Comparison of ENCODE assay signal across 8 mouse cellular contexts in the genomic region with DNA sequence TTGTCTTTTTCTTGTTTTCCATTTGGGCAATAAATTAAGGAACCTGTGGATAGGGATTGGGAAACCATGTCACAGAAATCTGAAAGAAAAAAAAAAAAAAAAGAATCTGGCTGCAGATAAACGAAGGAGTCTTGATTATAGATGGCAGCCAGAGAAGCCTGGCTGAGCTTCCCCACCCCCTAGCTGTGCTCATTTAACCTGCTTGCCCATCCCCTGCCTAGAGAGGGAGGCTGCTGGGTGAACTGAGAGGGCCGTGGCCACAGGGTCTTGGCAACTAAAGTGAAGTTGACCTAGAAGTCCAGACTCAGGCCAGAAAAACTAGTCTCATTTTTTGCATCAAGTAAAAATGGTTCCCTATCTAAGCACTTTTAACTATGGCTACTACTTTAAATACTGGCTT. TPM values are rescaled to one million over a fixed set of nuclear protein-coding genes. Genes with fewer than 3 reads are reported as not detected.
A peak's percentile ranks its signal among the peaks of the same experiment; 100 is the strongest.
DNase-seq lines count a peak whose midpoint lies in the region; ATAC-seq and TF ChIP-seq lines count a peak whose summit lies in the region.

No protein-coding gene starts in this region.

- peak overlapping the region; percentile 61 for H3K9ac ChIP-seq in lung, embryonic 15.5 days
- peak overlapping the region; percentile 81 for H3K9ac ChIP-seq in limb, embryonic 11.5 days (ENCODE audit: low read length)

- DNase-seq in lung, adult 2 months = no peak
- DNase-seq in brain, embryonic 14.5 days (ENCODE audit: low read depth) = peak; percentile 63
- DNase-seq in forelimb bud, embryonic 11.5 days (ENCODE audit: low read depth, low spot score) = peak; percentile 20
- peak; percentile 43 for DNase-seq in limb, embryonic 11.5 days (ENCODE audit: low spot score)
- no peak for DNase-seq in urinary bladder, postnatal 25 days (ENCODE audit: low spot score)
- no peak for DNase-seq in left cerebral cortex, adult 18-20 months (ENCODE audit: low spot score in 2 of 2)

- H3K9me3 ChIP-seq in lung, embryonic 15.5 days = no peaks in the 10 kb centered on the region
- H3K9me3 ChIP-seq in limb, embryonic 11.5 days (ENCODE audit: control insufficient read depth, low read length) = no peaks in the 10 kb centered on the region

- peaks cover 28% of the 10 kb centered on the region for H3K4me1 ChIP-seq in lung, embryonic 15.5 days
- H3K4me1 ChIP-seq in lung, adult 2 months (ENCODE audit: control insufficient read depth, insufficient read depth, low read length) = peaks cover 16% of the 10 kb centered on the region; the same call in 1 of the 2 replicates
- peaks cover 7% of the 10 kb centered on the region; the same call in 1 of the 2 replicates for H3K4me1 ChIP-seq in limb, embryonic 11.5 days (ENCODE audit: control insufficient read depth, insufficient read depth, low read length)
- H3K4me1 ChIP-seq in olfactory bulb, adult 2 months (ENCODE audit: control insufficient read depth, insufficient read depth, low read length) = peaks cover 28% of the 10 kb centered on the region

- TF ChIP-seq POLR2A in lung, adult 2 months (IDR thresholded peaks at IDR 0.05; ENCODE audit: borderline replicate concordance, extremely low read depth, low read depth, low read length) = no peak
- no peak for TF ChIP-seq POLR2A in brain, embryonic 14.5 days (IDR thresholded peaks at IDR 0.05; ENCODE audit: borderline replicate concordance, extremely low read depth, insufficient read depth, insufficient read length, poor library complexity, severe bottlenecking)
- no peak for TF ChIP-seq POLR2A in olfactory bulb, adult 2 months (IDR thresholded peaks at IDR 0.05; ENCODE audit: insufficient read depth, low read depth, low read length)

- no peak for TF ChIP-seq CTCF in lung, adult 2 months (IDR thresholded peaks at IDR 0.05; ENCODE audit: insufficient read depth, low read length)
- TF ChIP-seq CTCF in brain, embryonic 14.5 days (IDR thresholded peaks at IDR 0.05; ENCODE audit: borderline replicate concordance, extremely low read depth, insufficient read depth, insufficient read length) = no peak
- TF ChIP-seq CTCF in olfactory bulb, adult 2 months (IDR thresholded peaks at IDR 0.05; ENCODE audit: insufficient read depth, low read depth, low read length) = no peak

- ATAC-seq in lung, embryonic 15.5 days (ENCODE audit: borderline replicate concordance, extremely low read depth, low FRiP score, low TSS enrichment) = no peak
- no peak for ATAC-seq in limb, embryonic 11.5 days (ENCODE audit: insufficient number of reproducible peaks, low FRiP score, low TSS enrichment, low read depth)

- H3K27me3 ChIP-seq in lung, embryonic 15.5 days = no peaks in the 10 kb centered on the region
- H3K27me3 ChIP-seq in limb, embryonic 11.5 days (ENCODE audit: control insufficient read depth, insufficient read depth, low read length) = no peaks in the 10 kb centered on the region

- 5% methylated on average over 2 of the region's 2 CpGs for WGBS in lung, embryonic 15.5 days
- 0% methylated on average over 2 of the region's 2 CpGs for WGBS in lung, adult 2 months
- 2% methylated on average over 2 of the region's 2 CpGs for WGBS in limb, embryonic 11.5 days
- WGBS in olfactory bulb, adult 2 months = 0% methylated on average over 2 of the region's 2 CpGs

- H3K36me3 ChIP-seq in lung, embryonic 15.5 days = peaks cover 26% of the 10 kb centered on the region
- peaks cover 18% of the 10 kb centered on the region for H3K36me3 ChIP-seq in limb, embryonic 11.5 days (ENCODE audit: control insufficient read depth, insufficient read depth, low read length)

- H3K4me3 ChIP-seq in lung, embryonic 15.5 days = peak overlapping the region; percentile 56
- H3K4me3 ChIP-seq in lung, adult 2 months (replicated peaks; ENCODE audit: extremely low read depth, low read depth, low read length) = no peak overlapping the region
- peak overlapping the region; percentile 64 for H3K4me3 ChIP-seq in limb, embryonic 11.5 days (ENCODE audit: low read depth, low read length)
- H3K4me3 ChIP-seq in olfactory bulb, adult 2 months (ENCODE audit: insufficient read depth, low read depth, low read length) = peak overlapping the region; percentile 55

- peak overlapping the region; percentile 91 for H3K4me2 ChIP-seq in lung, embryonic 15.5 days
- H3K4me2 ChIP-seq in limb, embryonic 11.5 days (ENCODE audit: low read depth, severe bottlenecking) = peak overlapping the region; percentile 98

- H3K27ac ChIP-seq in lung, embryonic 15.5 days = peak overlapping the region; percentile 93
- H3K27ac ChIP-seq in limb, embryonic 11.5 days (replicated peaks; ENCODE audit: low read depth, low read length) = peak overlapping the region; percentile 90; the same call in 1 of the 2 replicates
- H3K27ac ChIP-seq in olfactory bulb, adult 2 months (ENCODE audit: insufficient read depth, low read depth, low read length) = peak overlapping the region; percentile 79

RNA-seq across cellular contexts. Expression of gene Fbxl22, which starts 3.4 kb away (rescaled TPM):
- polyA plus RNA-seq in lung, embryonic 15.5 days (2015; fragmentation: Nextera tagmentation; extraction: Ambion mirVana) = 6.8 and 8.2 TPM in 2 replicates
- polyA plus RNA-seq in lung, adult 2 months (2012; rRNA removed) = 5.9 and 7.0 TPM in 2 replicates
- 1.7 and 2.2 TPM in 2 replicates for polyA plus RNA-seq in brain, embryonic 14.5 days (2012; rRNA removed)
- polyA plus RNA-seq in limb, embryonic 11.5 days (2014; fragmentation: Nextera tagmentation; extraction: Ambion mirVana) = 1.5 and 1.9 TPM in 2 replicates
- not detected in 2 replicates for polyA plus RNA-seq in olfactory bulb, adult 2 months (2012; ENCODE audit: insufficient read depth, insufficient read length, low replicate concordance, missing spikeins)
- under 1 TPM; 0.23 to 0.52 TPM for total RNA-seq in left cerebral cortex, adult 18-20 months (2021)

Comparison
In these comparisons a context has a peak if more than half of its experiments do, and no peak if none do; other contexts are left out.
1. DNase-seq: peak in brain, embryonic 14.5 days (single experiment), forelimb bud, embryonic 11.5 days (single experiment) and limb, embryonic 11.5 days (single experiment); none in lung, adult 2 months (single experiment), urinary bladder, postnatal 25 days (single experiment) and left cerebral cortex, adult 18-20 months (0 of 2).
2. Peak in every context shown above with its lines, with median percentiles within 50 percentile points of each other: H3K27ac ChIP-seq.